Mouse (Mus musculus): ENCODE data around the gene Camk2n2.

DNA sequence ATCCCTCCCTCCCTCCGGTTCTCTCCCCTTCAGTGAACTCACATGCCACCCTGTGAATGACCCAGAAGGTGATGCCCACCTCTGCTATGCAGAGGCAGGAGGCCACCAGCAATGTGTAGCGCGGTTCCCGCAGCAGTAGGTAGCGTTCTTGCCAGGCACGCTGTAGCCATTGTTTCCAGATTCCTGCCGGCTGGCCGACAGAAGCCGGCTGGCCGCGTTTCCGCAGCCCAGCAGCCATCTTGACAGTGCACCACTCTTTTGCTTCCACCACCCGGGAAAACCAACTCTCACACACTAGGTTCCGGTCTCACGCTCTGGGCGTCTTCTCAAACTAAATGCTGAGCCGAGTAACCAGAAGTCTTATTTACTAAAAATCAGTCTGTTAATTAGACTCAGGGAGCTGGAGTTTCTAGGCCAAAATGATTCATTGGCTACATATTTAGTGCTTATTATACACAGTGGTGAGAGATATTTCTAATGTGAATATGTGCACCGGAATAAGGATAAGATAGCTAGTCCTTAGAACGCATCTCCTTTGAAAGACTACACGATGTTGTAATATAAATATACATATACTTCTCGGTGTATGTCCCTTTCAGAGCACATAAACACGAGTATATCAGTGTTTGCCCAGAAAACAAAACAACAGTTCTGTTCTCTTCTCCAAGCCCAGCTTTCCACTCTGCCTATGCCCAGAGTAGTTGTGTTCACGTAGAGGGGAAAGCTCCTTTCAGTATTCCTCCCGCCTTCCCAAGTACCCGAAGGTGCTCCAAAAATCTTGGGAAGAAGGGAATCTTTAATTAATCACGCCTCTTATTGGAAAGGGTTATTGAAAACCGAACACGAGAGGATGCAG lies 10.4 kb downstream of the Camk2n2 start:
- peak; percentile 81 for TF ChIP-seq POLR2A (IDR thresholded peaks at IDR 0.05; ENCODE audit: control insufficient read depth, extremely low read depth, insufficient read depth, low read length, poor library complexity)
- 0 out of 2 replicates have a peak, but pooled peaks have one; percentile 14 for TF ChIP-seq CTCF (IDR thresholded peaks at IDR 0.05; ENCODE audit: borderline replicate concordance, control insufficient read depth, extremely low read depth, insufficient read depth, low read length, poor library complexity)

Measured in thymus, adult 2 months (tissue).